Mouse (Mus musculus): ENCODE results near the gene Gm45194.

Gene Gm45194

DNA sequence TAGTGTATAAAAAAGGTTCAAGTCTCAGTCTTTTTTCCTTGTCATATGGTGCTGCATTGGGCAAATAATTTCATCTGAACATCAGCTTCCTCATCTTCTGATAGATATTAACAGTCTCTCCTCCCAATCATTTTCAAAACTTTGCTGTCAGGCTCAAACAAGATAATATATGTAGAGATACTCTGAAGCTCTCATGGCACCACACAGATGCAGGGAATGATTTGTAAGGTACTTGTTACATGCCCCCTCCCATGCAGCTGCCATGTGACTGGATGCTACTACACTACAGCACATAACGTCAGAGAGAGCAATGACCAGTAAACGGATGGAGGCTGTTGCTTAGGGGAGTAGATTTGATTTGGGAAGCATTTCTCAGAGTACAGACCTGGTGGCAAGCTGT, at the start of gene Gm45194:
Gene Gm45194 (plus strand): TSS at position 301 of the 400 bp plus-strand sequence.
- no peak for DNase-seq

DNA sequence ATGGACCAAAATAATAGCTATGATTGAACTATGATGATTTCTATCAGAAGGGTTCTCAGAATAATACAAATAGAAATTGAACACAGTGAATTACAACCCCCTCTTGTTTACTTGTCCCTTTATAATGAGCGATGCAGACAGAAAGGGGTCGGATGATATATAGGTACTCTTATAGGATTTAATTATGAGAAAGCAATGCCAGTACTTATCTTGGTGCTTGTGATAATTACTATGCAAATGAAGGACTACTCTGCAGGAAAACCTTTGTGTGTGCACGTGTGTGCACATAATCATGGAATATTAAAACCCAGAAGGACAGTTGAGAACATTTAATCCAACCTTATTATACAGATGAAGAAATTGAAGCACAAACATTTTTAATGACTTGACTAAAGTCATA, 35.3 kb upstream of the Gm45194 start:
- DNase-seq, result no peak

DNA sequence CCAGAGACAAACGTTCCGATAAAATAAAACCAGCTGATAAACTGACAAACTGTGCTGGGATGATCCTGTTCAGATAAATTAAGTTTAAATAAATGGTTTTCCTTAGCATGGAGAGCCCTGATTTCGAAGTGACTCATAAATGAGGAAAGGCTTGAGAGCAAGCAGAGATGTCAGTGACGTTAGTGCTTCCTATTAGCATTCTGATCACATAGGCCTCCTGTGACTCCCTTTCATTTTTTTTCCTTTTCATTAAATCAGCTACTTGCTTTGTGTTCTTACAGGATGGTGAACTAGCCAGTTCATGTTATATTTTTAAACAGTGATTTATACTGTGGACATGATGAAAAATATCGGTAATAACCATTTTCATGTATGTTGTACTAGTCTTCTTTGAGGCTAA, 9.9 kb upstream of the Gm45194 start:
- no peak for DNase-seq

DNA sequence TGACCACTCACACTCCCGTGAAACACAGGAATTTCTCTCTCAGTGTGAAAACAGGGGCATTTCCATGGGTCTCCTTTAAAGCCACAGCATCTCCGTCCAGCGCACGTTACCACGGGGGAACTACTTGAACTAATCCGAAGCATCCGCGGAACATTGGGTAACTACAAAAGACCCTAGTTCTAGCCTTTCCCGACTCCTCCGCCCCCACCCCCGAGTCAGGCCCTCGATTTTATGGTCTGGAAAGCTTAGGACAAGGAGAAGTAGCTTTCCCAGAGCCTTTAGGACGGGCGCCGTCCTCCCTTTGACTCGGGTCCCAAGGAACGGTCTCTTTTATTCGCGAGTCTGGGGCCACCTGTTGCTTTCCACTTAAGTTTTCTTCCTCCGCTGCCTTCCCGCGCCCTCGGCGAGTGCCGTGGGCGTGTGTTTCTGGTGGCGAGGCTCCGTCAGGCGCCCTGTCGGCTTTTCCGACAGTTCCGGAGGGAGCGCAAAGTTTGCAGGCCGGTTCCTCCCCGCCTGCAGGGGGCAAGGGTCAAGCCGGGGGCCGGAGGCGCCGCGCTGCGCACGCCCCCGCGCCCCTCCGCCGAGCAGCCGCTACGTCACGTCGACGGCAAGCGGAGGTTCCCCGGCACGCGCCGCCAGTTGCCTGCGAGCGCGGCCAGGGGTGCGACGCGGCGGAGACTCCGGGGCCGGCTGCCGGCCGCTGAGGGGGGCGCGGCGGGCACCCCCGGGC, 3.3 kb downstream of the Gm45194 start:
- no peak for DNase-seq

DNA sequence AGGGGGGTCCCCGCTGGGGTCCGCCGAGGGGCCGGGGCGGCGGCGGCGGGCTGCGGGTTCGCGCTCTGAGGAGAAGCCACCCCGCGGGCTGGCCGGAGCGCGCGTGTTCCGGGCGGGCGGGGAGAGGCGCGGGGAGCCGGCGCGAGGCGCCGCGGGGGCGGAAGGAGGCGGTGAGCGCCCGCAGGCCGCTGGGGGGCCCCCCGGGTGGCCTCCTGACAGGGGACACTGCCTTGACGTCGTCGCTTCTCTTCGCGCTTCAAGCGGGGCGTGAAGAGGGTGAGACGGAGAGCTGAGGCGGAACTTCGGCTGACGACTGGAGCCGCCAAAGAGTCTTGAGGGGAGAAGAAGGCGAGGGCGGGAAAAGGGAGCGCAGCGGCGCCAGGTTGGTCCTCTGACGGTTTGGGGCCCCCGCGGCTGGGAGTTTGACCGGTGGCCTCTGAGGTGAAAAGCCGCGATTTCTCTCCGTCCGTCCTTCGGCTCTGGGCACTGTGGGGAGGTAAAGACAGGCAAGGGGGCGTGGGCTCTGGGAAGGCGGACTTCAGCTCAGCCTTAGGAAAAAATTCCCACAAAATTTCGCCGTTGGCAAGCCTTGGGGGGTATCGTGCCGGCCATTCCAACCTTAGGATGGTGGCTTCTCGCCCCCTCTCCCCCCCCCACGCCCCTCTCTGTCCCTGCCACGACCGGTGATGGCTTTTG, 4.0 kb downstream of the Gm45194 start:
- DNase-seq, result no peak

DNA sequence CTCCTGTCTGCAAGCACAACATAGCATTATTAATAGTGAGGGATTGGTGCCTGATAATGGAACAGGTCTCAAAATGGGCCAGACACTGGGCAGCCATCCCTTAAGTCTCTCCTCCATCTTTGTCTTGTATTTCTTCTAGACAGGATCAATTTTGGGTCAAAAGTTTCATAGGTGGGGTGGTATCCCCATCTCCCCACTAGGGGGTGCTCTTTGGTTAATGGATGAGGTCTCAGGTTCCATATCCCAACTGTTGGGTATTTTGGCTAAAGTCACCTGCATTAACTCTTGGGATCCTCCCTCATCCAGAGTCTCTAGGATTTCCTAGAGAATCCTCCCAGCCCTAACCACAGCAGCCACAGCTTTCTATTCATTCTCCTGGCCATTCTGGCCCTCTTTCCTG, 26.2 kb downstream of the Gm45194 start:
- DNase-seq, result no peak

DNA sequence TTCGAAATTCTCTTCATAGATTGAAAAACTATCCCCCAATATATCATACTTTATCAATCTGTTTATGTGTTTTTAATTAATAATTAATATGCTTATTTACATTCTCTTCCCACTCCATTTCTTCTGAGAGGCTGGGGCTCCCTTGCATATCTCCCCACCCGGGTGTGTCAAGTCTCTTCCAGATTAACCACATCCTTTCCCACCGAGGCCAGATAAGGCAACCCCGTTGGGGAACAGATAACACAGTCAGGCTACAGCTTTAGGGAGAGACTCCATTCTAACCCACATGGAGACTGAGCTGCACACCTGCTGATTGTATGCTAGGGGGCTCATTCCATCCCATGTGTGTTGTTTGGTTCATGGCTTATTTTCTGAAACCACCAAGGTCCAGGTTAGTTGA, 69.7 kb downstream of the Gm45194 start:
- DNase-seq, result no peak

DNA sequence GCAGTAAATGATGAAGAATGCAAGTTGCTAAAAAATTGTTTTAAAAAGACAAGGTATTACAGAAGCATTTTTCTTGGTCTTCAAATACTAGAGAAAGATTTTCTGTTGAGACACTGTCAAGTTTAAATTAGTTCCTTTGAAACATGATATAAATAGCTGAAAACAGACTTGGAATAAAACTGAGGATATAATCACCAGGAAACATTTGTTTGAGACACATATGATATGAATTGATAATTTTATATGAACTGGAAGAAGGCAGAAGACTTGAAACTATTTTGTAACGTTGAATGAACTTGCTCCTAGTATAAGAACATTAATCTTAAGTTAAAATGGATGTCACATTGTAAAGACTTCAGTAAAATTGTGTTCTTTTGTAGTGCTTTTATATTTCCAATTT, 108.5 kb downstream of the Gm45194 start:
- DNase-seq, result no peak

DNA sequence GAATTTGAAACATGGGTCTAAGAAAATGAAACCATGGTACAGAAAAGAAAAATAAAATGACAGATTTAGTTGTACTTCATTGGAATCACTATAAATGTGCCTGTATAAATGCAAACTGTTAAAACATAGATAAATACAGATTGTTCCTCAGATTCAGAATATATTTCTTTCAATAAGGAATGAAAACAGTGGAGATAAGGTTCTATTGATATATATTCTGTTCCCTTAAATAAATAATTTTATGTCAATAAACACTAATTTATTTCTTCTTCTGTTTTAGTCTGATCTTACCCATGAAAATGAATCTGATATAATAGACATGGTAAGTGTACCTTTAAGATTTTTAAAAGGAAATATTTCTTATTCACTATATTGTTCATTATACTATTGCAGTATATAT, 119.5 kb downstream of the Gm45194 start, which contains the start of gene Tex16:
Gene Tex16 (plus strand): TSS at position 301 of the 400 bp plus-strand sequence.
- no peak for DNase-seq

DNA sequence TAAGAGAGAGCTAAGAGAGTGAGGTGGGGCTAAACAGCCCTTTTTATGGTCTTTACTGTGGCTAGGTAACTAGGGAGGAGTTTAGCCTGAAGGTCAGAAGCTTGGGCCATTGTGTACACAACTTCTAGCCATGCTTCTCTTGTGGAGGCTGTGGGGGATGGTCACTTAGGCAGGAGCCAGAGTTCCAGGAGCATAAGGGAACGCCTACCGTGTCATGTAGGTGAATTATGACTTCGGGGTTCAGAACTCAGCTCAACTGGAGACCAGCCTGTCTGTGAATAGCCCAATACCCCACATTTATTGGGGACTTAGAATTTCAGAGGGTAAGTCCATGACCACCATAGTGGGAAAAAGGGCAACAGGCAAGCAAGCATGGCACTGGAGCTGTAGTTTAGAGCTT, 347.6 kb downstream of the Gm45194 start, which contains the start of gene 4933403O08Rik:
Gene 4933403O08Rik (plus strand): TSS at position 301 of the 400 bp plus-strand sequence.
- no peak for DNase-seq

DNA sequence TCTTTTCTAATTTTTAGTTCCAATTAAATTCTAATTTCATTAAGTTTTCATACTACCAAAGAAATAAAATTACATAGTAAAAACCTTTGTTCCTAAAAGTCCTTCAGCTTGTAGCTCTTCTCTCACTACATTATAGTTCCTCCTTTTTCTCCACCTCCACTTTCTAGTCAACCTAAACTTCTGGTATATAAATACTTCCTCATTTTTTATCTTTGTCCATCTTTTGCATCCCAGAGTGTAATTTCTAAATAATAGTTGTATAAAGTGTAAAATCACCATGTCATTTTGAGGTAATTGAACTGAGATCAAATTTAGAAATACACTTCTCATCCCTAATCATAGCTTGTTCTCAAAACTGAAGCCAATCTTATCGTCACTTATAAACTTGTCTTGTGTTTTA, 351.7 kb downstream of the Gm45194 start:
- no peak for DNase-seq

DNA sequence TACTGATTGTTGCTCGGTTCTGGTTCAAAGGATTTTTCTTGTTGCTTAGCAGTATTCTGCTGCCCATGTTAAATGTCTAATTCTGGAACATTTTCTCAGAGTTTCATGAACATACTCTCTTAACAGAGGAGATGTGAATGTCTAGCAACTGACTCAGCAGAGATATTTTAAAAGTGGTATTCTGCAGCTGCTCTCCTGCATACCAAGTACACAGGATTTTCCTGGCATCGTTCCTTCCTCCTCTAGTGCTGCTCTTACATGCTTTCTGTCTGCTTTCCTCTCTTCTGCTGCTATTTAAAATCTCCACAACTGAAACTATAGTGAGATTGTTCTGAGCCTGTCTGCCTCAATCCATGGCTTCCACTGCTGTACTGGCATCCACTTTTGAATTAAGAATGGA, 364.3 kb downstream of the Gm45194 start:
- DNase-seq, result no peak

DNA sequence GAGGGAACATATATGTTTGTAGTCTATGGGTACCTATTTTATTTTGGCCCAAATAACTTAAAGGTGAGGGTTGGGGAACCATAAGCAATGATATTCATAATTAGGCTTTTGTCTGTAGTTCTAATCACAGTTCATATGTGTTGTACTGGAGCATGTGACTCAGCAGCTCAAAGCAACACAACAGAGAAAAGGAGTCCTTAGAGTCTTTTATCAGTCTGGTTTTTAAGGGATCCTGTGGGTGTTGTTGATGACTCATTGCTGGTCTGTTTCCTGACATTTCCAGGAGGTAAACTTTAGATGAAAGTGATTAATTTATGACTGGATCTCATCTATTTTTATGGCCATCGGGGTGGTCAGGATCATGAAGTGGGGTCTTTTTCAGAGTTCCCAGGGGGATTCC, 382.4 kb downstream of the Gm45194 start:
- DNase-seq, result no peak

Measured in B cell, adult 2 months (primary cell).